Mouse (Mus musculus) midbrain, embryonic 15.5 days (tissue): ENCODE results near the gene Camta1. TPM values are rescaled to one million over a fixed set of nuclear protein-coding genes. Genes with fewer than 3 reads are reported as not detected.

Experiments used
- ATAC-seq: fragments of 200-750 bp; cut with Nextera tagmentation; replicated peaks from 2 replicates; pipeline ENCODE4 v1.8.0; 2017; ENCODE audit warnings: moderate TSS enrichment
- H3K27ac ChIP-seq: fragments of 300-500 bp; sonication (generic); 2 replicates; pipeline ENCODE4 v1.5.1; 2015; ENCODE audit warnings: mild to moderate bottlenecking, inconsistent platforms
- H3K27me3 ChIP-seq: fragments of 300-500 bp; sonication (generic); replicated peaks from 2 replicates; pipeline ENCODE4 v1.6.1; 2015; ENCODE audit warnings: inconsistent platforms
- H3K36me3 ChIP-seq: fragments of 300-500 bp; sonication (generic); replicated peaks from 2 replicates; pipeline ENCODE4 v1.6.1; 2015; ENCODE audit warnings: inconsistent platforms
- H3K4me1 ChIP-seq: fragments of 300-500 bp; sonication (generic); 2 replicates; pipeline ENCODE4 v1.6.1; 2015; ENCODE audit warnings: inconsistent platforms
- H3K4me2 ChIP-seq: fragments of 300-500 bp; sonication (generic); 2 replicates; pipeline ENCODE4 v1.6.1; 2015; ENCODE audit warnings: inconsistent platforms, mild to moderate bottlenecking, moderate library complexity
- H3K4me3 ChIP-seq: fragments of 300-500 bp; sonication (generic); 2 replicates; pipeline ENCODE4 v1.5.1; 2015; ENCODE audit warnings: mild to moderate bottlenecking, inconsistent platforms
- H3K9ac ChIP-seq: fragments of 300-500 bp; sonication (generic); 2 replicates; pipeline ENCODE4 v1.6.1; 2015; ENCODE audit warnings: mild to moderate bottlenecking, inconsistent platforms
- H3K9me3 ChIP-seq: fragments of 300-500 bp; sonication (generic); 2 replicates; pipeline ENCODE4 v1.6.1; 2016; ENCODE audit warnings: inconsistent platforms
- WGBS: fragments of 180-500 bp; shearing (Covaris S2); methylation state at CpG from one replicate; pipeline ENCODE4 v1.1.7; 2015; ENCODE audit warnings: mixed read lengths; 5-methylcytosine and 5-hydroxymethylcytosine counted together
- polyA plus RNA-seq: library from polyadenylated mRNA; unstranded; fragments of >200 nt; fragmentation: Nextera tagmentation; extraction: Ambion mirVana; gene quantifications from 2 replicates; pipeline ENCODE4 v1.2.1, GENCODE M21; 2015

Camta1 gene
- polyA plus RNA-seq, 1 experiment from 2014 or later, result 156 TPM

DNA sequence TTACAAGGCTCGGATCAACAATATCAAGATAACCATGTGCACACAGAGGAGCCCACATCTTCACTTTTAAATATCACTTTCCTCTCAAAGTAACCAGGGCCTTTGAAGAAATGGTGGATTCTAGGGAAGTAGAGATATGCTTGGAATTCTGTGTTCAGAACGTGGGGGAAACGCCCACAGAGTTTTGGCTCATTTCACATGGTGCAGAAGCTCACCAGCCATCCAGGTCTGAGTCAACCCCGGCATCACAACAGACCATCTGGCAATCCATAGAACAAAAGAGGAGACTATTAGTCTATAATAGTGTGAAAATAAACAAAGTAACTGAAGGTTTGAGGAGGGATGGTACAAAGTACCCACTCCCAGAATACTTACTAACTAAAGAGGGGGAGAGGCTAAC, 626.7 kb downstream of the Camta1 start:
- 80% methylated on average over 4 of the region's 4 CpGs for WGBS
- no peak overlapping the region for H3K27ac ChIP-seq
- no peak overlapping the region for H3K9ac ChIP-seq

DNA sequence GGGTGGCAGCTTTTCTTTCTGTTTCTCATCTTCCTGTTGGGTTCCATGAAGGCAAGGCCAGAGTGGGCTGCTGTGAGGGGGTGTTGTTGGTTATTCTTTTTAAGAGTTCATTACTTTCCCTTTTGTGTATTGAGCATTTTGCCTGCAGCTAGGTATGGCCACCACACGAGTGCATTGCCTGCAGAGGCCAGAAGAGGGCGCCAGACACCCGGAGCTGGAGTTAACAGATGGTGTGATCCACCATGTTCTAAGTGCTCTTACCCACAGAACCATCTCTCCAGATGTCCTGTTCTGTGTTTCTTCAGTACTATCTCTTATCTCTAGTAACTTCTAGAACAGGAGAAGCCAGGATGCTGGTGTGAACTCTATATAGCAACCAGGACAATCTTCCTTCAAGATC, 629.6 kb downstream of the Camta1 start:
- Histone ChIP-seq H3K9me3 (no peaks in the 10 kb centered on the region), H3K4me2 (no peak overlapping the region), H3K4me1 (0 out of 2 replicates have a peak, but pooled peaks cover 3% of the 10 kb centered on the region), H3K36me3 (no peaks in the 10 kb centered on the region), H3K27ac (no peak overlapping the region), H3K27me3 (0 out of 2 replicates have a peak, but pooled peaks cover 2% of the 10 kb centered on the region), H3K4me3 (no peak overlapping the region), H3K9ac (no peak overlapping the region)
- ATAC-seq, result no peak
- 83% methylated on average over 3 of the region's 3 CpGs for whole genome bisulfite sequencing

More for the DNA sequence above, 626.7 kb downstream of the Camta1 start:
- Histone ChIP-seq H3K27me3 (no peaks in the 10 kb centered on the region), H3K9me3 (no peaks in the 10 kb centered on the region), H3K4me3 (no peak overlapping the region), H3K36me3 (no peaks in the 10 kb centered on the region), H3K4me1 (no peaks in the 10 kb centered on the region), H3K4me2 (no peak overlapping the region)
- no peak for ATAC-seq

- H3K9ac ChIP-seq, result no peak overlapping the region
- H3K27me3 ChIP-seq, result 0 out of 2 replicates have a peak, but pooled peaks cover 2% of the 10 kb centered on the region
- no peak overlapping the region for H3K27ac ChIP-seq
- no peak overlapping the region for H3K4me3 ChIP-seq
- no peak for ATAC-seq
- H3K4me1 ChIP-seq, result peaks cover 8% of the 10 kb centered on the region
- no peaks in the 10 kb centered on the region for H3K9me3 ChIP-seq
- 66% methylated on average over 6 of the region's 6 CpGs for WGBS
- H3K36me3 ChIP-seq, result no peaks in the 10 kb centered on the region
- H3K4me2 ChIP-seq, result no peak overlapping the region
These were observed 632.6 kb downstream of the Camta1 start for GRCm38 (mm10) chr4:151229073-151229472.

DNA sequence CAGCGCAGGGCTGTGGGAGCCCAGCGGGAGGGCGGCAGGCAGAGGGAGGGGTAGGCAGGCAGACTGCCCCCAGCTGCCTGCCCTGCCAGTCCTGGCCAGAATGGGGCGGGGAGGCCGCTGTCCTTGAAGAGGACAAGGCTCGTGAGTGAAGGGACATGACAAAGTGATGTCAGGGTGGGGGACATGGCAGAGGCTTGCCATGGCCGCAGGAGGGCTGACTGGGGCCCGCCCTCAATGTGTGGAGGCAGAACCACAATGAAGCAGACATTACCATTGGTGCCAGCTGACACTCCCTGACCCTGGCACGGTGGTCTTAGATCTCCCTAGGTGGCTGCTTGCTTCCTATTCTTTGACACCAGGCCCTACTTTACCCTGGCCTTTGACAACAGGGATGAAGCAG, 635.2 kb downstream of the Camta1 start:
- WGBS, result 23% methylated on average over 9 of the region's 9 CpGs
- no peak overlapping the region for H3K9ac ChIP-seq
- no peak overlapping the region for H3K4me2 ChIP-seq
- 0 out of 2 replicates have a peak, but pooled peaks cover 2% of the 10 kb centered on the region for H3K27me3 ChIP-seq
- H3K9me3 ChIP-seq, result no peaks in the 10 kb centered on the region
- peaks cover 21% of the 10 kb centered on the region for H3K4me1 ChIP-seq
- H3K27ac ChIP-seq, result no peak overlapping the region
- no peaks in the 10 kb centered on the region for H3K36me3 ChIP-seq
- H3K4me3 ChIP-seq, result no peak overlapping the region
- ATAC-seq, result no peak

GRCm38 (mm10) chr4:151224017-151224416, 637.7 kb downstream of the Camta1 start:
- Histone ChIP-seq H3K4me2 (no peak overlapping the region), H3K4me1 (peaks cover 21% of the 10 kb centered on the region), H3K27me3 (0 out of 2 replicates have a peak, but pooled peaks cover 2% of the 10 kb centered on the region), H3K9ac (no peak overlapping the region), H3K4me3 (no peak overlapping the region), H3K36me3 (no peaks in the 10 kb centered on the region), H3K9me3 (no peaks in the 10 kb centered on the region), H3K27ac (no peak overlapping the region)
- WGBS, result 81% methylated on average over 12 of the region's 12 CpGs
- ATAC-seq, result no peak

DNA sequence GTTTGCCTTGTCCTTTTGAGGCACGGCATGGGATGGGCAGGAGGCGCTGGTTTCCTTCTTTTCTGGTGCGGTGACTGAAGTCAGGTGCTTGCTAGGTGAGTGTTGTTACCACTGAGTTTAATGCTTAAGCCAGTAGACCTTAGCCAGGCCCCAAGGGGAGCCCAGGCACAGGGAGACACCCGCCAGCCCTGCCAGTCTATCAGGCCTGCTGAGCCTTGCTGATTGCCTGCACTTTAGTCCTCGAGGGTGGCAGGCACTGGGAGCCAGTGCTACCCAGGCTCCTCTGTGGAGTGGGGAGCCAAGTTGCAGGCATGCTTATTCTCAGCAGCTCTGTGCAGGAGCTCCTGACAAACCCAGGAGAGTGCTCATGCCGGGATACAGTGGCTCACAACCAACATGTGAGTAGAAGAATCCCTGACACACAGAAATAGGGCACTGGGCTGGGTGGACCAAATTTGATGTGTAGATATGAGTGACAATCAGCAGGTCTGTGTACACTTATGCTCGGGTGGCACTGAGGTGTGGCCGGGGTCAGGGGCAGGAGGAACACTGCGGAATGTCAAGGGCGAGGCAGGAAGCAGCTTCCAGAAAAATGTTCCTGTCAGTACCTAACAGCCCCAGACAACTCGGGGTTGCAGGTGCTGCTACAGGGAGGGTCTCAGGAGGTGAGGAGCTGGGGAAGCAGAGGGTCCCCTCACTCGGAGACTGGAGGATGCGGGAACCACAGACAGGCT, 638.2 kb downstream of the Camta1 start:
- peak overlapping the region; percentile 75 for H3K27ac ChIP-seq
- H3K4me1 ChIP-seq, result peaks cover 21% of the 10 kb centered on the region
- 72% methylated on average over 13 of the region's 13 CpGs for WGBS
- no peaks in the 10 kb centered on the region for H3K36me3 ChIP-seq
- no peak overlapping the region for H3K4me2 ChIP-seq
- 0 out of 2 replicates have a peak, but pooled peaks cover 2% of the 10 kb centered on the region for H3K27me3 ChIP-seq
- H3K9ac ChIP-seq, result no peak overlapping the region
- no peaks in the 10 kb centered on the region for H3K9me3 ChIP-seq
- H3K4me3 ChIP-seq, result no peak overlapping the region
- ATAC-seq, result no peak

DNA sequence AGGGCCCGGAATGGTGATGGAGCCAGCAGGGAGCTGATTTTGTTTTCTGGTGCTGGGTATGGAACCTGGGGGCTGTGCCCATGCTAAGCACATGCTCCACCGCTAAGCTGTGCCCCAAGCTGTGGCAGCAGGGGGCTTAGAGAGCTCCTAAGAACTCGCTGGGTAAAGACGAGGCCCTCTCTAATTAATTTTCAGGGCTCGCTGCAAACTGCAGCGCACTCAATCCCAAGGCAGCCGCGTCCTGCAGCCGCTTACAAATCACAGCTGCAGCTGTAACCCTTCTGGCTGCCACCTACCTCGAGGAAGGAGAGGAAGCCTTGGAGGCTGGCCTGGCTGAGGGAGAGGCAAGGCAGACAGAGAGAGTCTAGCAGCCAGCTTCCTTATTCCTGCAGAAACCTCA, 639.0 kb downstream of the Camta1 start:
- no peak overlapping the region for H3K4me3 ChIP-seq
- H3K4me2 ChIP-seq, result no peak overlapping the region
- H3K4me1 ChIP-seq, result peaks cover 21% of the 10 kb centered on the region
- ATAC-seq, result peak; percentile 60; the same call in 1 of the 2 replicates
- H3K9ac ChIP-seq, result no peak overlapping the region
- H3K27me3 ChIP-seq, result no peaks in the 10 kb centered on the region
- WGBS, result 9% methylated on average over 10 of the region's 10 CpGs
- H3K27ac ChIP-seq, result peak overlapping the region; percentile 75
- H3K36me3 ChIP-seq, result no peaks in the 10 kb centered on the region
- H3K9me3 ChIP-seq, result no peaks in the 10 kb centered on the region

DNA sequence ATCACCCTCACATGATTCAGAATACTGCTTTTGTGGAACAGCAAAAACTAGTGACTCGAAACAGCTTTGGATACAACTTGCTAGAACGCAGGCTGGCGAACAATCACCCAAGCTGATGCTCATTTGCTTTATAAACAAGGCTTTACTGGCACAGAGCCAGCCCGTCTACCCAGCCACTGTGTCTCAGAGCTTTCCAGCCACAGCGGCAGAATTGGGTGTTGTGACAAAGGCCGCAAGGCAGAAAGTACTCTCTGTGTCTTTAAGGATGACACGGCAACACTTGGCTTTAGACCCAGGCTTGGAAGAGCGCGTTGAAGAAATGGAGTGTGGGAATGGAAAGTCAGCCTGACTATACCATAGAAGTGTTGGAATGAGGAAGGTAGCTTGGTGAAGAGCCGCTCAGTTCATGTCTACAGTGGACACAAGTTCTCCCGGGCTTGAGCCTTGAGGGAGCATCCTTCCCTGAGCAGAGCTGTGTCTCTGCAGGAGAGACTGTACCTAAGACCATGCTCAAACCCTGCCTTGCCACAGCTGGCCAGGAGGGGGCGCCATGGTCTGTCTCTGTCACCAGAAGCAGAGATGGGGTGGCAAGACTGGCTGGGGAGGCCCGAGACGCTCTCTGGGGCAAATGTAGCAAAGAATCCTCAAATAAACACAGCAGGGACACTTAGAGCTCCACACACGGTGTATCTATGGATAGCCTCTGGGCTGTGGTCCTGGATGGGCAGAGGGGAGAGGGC, 645.0 kb downstream of the Camta1 start:
- H3K27me3 ChIP-seq, result no peaks in the 10 kb centered on the region
- H3K4me1 ChIP-seq, result peaks cover 20% of the 10 kb centered on the region
- peak overlapping the region; percentile 48 for H3K27ac ChIP-seq
- H3K36me3 ChIP-seq, result no peaks in the 10 kb centered on the region
- no peaks in the 10 kb centered on the region for H3K9me3 ChIP-seq
- H3K9ac ChIP-seq, result no peak overlapping the region
- no peak overlapping the region for H3K4me3 ChIP-seq
- H3K4me2 ChIP-seq, result no peak overlapping the region
- ATAC-seq, result no peak
- 58% methylated on average over 15 of the region's 15 CpGs for WGBS

DNA sequence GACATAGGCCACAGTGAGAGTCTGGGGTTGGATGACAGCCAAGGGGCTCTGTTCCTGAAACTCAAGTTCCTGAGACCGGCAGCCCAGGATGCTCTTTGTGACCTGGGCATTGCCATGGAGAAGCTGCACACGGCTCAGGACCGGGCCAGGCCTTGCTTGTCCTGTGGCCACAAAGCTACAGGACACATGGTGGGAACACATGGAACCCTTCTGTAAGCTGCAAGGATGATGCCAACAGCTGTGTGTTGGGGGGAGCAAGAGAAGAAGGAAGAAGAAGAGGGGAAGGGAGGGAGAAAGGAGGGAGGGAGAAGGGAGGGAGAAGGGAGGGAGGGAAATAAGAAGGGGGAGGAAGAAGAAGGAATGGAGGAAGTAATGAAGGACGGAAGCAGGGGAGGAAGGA, 645.8 kb downstream of the Camta1 start:
- H3K9me3 ChIP-seq, result no peaks in the 10 kb centered on the region
- no peaks in the 10 kb centered on the region for H3K27me3 ChIP-seq
- H3K4me2 ChIP-seq, result no peak overlapping the region
- H3K4me3 ChIP-seq, result no peak overlapping the region
- H3K27ac ChIP-seq, result no peak overlapping the region
- ATAC-seq, result no peak
- no peaks in the 10 kb centered on the region for H3K36me3 ChIP-seq
- H3K4me1 ChIP-seq, result peaks cover 20% of the 10 kb centered on the region
- 48% methylated on average over 4 of the region's 4 CpGs for WGBS
- H3K9ac ChIP-seq, result no peak overlapping the region

- WGBS, result 50% methylated on average over 1 of the region's 1 CpGs
- Histone ChIP-seq H3K4me2 (no peak overlapping the region), H3K4me3 (no peak overlapping the region), H3K9ac (no peak overlapping the region), H3K9me3 (no peaks in the 10 kb centered on the region), H3K4me1 (peaks cover 20% of the 10 kb centered on the region), H3K36me3 (no peaks in the 10 kb centered on the region), H3K27me3 (no peaks in the 10 kb centered on the region), H3K27ac (no peak overlapping the region)
- no peak for ATAC-seq
These were observed 646.5 kb downstream of the Camta1 start for GRCm38 (mm10) chr4:151215179-151215578.

DNA sequence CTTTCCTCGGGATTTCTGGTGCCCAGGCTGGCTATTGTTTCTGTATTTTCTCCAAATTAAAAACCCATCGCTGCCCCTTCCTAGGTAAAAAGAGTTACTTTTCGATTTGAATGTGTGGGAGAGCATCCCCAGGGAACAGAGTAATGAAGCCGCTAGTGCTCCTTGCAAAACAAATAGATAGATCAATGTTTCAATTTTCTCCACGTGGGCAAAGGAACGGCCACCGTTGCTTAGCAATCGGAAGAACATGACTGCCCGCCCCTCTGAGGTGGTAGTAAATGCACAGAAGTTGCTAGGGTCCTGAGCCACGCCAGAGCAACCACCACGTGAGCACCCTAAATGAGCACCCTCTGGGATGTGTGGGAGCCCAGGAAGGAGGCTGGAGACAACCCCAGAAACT, 648.2 kb downstream of the Camta1 start:
- Histone ChIP-seq H3K27ac (no peak overlapping the region), H3K4me1 (peaks cover 20% of the 10 kb centered on the region), H3K9ac (no peak overlapping the region), H3K4me2 (no peak overlapping the region), H3K4me3 (no peak overlapping the region), H3K27me3 (no peaks in the 10 kb centered on the region), H3K36me3 (no peaks in the 10 kb centered on the region), H3K9me3 (no peaks in the 10 kb centered on the region)
- 44% methylated on average over 11 of the region's 11 CpGs for WGBS
- 0 out of 2 replicates have a peak, but pooled peaks have one; percentile 46 for ATAC-seq

GRCm38 (mm10) chr4:151211992-151212391, 649.7 kb downstream of the Camta1 start:
- Histone ChIP-seq H3K36me3 (no peaks in the 10 kb centered on the region), H3K27ac (no peak overlapping the region), H3K9ac (no peak overlapping the region), H3K4me3 (no peak overlapping the region), H3K27me3 (no peaks in the 10 kb centered on the region), H3K9me3 (no peaks in the 10 kb centered on the region), H3K4me2 (no peak overlapping the region), H3K4me1 (peaks cover 23% of the 10 kb centered on the region)
- no peak for ATAC-seq
- 90% methylated on average over 6 of the region's 6 CpGs for WGBS
